Mouse (Mus musculus) brain, embryonic 14.5 days (tissue): Measurements from ENCODE around the gene Cdkn1b.

Experiments
- CTCF ChIP-seq: fragments of 200-500 bp; IDR thresholded peaks from 2 replicates; pipeline ENCODE4 v1.5.1; 2012; ENCODE audit warnings: inconsistent platforms, mild to moderate bottlenecking, moderate library complexity, borderline replicate concordance; ENCODE audit not compliant: insufficient read depth, insufficient read length; ENCODE audit errors: extremely low read depth
- POLR2A ChIP-seq: fragments of 200-500 bp; IDR thresholded peaks from 2 replicates; pipeline ENCODE4 v1.6.1; 2012; ENCODE audit warnings: mild to moderate bottlenecking, inconsistent platforms, borderline replicate concordance; ENCODE audit not compliant: poor library complexity, insufficient read depth, insufficient read length, severe bottlenecking; ENCODE audit errors: extremely low read depth

- TF ChIP-seq CTCF (no peak), POLR2A (no peak)
These were observed 4.1 kb downstream of the Cdkn1b start for GRCm38 (mm10) chr6:134924262-134924661.
